Mouse (Mus musculus): ENCODE data around the gene Klhl9.
"Not testable (repeated sequence)": the region's sequence is repeated elsewhere in the genome, so short reads cannot be mapped to it uniquely, and the experiment has no call there.

- TF ChIP-seq NRF1 (IDR thresholded peaks at IDR 0.05; ENCODE audit: insufficient read depth, low read depth, low read length, poor library complexity, severe bottlenecking); RCOR1 (IDR thresholded peaks at IDR 0.05; ENCODE audit: low read depth, low read length); POLR2AphosphoS5 (IDR thresholded peaks at IDR 0.05; ENCODE audit: borderline replicate concordance, low read depth, low read length); POLR2A (IDR thresholded peaks at IDR 0.05; ENCODE audit: control insufficient read depth in 1 of 2, insufficient read depth in 1 of 2, low read depth in 1 of 2, low read length in 2 of 2, poor library complexity in 1 of 2); ZMIZ1 (IDR thresholded peaks at IDR 0.05; ENCODE audit: low read depth, low read length); GATA1 (IDR thresholded peaks at IDR 0.05; ENCODE audit: low read depth, low read length); CTCF (IDR thresholded peaks at IDR 0.05 in 2 of 3, conservative IDR thresholded peaks at IDR 0.05 in 1 of 3; ENCODE audit: control insufficient read depth in 1 of 3, insufficient read depth in 1 of 3, low read depth in 2 of 3, low read length in 3 of 3, poor library complexity in 1 of 3, severe bottlenecking in 1 of 3); E2F4 (IDR thresholded peaks at IDR 0.05; ENCODE audit: borderline replicate concordance, low read depth, low read length); UBTF (IDR thresholded peaks at IDR 0.05; ENCODE audit: borderline replicate concordance, insufficient read depth, low read depth, low read length); MXI1 (IDR thresholded peaks at IDR 0.05; ENCODE audit: low read depth, low read length); CHD2 (IDR thresholded peaks at IDR 0.05; ENCODE audit: low read length): not testable (repeated sequence)
These were observed 32.6 kb upstream of the Klhl9 start, which contains the start of gene Gm13271 for GRCm38 (mm10) chr4:88754818-88755340.

Measured in MEL (cell line).